Mouse (Mus musculus): Measurements from ENCODE around the gene Col3a1.

The Col3a1 gene

GRCm38 (mm10) chr1:45311388-45311787 is at the start of gene Col3a1:
Gene Col3a1, plus strand, starts transcription at chr1:45311538.
- DNase-seq (ENCODE audit: low read depth) = no peak

DNA sequence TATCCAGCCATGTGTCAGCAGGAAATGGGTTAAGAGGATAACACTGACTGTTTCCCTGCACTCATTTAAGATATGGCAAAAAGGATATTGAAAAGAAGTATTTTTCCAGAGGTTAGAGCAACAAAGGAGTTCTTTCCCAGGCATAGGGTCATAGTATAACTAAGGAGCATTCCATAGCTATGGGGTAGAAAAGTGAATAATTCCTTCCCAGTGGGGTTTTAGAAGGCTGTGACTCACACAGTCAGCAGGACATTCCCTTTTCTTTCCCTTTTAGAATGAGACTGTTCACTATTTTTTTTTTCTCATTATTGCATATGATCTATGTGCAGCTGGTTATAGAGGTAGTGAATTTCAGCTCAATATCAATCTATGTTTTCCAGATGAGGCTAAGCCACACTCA is 41.9 kb upstream of the Col3a1 start:
- no peak for DNase-seq (ENCODE audit: low read depth)

DNA sequence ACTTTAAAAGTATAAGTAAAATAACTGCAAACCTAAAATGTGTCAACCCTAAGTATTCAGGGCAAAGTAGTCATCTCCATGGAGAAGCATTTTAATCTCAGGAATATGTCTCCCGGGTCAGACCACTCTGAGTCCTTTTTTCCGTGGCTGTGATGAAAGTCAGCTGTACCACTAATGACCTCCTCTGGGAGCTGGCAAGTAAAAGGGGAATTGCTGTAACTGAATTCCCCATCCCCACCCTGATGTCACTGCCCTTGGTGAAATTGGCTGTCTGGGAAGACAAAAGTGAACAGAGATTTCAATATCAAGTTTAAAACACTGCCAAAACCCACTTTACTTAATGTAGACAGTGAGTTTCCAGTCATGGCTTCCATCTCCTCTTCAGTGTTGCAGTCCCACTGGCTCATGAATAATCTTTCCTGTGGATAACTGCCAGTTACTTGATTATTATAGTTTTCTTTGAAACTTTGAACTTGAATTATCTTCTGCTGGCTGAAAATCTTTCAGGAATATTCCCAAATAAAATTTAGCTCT is 35.3 kb upstream of the Col3a1 start:
- DNase-seq (ENCODE audit: low read depth) = no peak

- DNase-seq (ENCODE audit: low read depth) = no peak
These were observed 23.4 kb upstream of the Col3a1 start for GRCm38 (mm10) chr1:45287954-45288353.

- no peak for DNase-seq (ENCODE audit: low read depth)
These were observed 21.3 kb upstream of the Col3a1 start for GRCm38 (mm10) chr1:45290037-45290436.

DNA sequence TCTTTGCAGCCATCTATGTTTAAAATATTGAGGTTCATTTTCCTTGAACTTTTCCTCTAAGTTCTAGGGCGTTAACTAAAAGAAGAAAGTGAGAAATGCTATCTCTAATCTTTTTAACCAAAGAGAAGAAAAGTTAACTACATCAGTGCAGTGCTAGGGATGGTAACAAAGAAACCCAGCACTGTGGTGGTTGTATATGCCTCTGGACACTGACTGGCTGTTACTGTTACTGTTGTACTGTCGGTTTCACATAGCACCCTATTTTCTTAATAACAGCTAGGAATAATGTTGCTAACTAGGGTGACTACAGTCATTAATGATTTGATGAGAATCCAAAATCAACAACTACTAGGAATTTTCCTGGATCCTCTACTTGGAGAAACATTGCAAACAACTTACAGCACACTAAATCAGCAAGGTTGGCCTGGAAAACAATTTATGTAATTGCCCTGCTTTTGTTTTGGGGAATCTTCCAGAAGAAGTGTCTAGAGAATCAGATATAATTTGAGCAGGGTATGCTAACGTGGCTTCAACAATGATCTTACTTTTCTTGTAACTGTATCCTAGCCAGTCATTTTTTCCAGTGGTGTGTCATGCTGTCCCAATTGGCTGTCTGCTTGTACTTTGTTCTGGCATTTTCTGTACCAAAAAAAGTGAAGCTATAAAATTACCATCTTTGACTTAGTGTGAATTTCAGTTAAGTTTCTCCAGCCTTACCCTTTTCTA is 11.8 kb upstream of the Col3a1 start:
- DNase-seq (ENCODE audit: low read depth) = no peak

GRCm38 (mm10) chr1:45304273-45304672 is 7.1 kb upstream of the Col3a1 start:
- no peak for DNase-seq (ENCODE audit: low read depth)

DNA sequence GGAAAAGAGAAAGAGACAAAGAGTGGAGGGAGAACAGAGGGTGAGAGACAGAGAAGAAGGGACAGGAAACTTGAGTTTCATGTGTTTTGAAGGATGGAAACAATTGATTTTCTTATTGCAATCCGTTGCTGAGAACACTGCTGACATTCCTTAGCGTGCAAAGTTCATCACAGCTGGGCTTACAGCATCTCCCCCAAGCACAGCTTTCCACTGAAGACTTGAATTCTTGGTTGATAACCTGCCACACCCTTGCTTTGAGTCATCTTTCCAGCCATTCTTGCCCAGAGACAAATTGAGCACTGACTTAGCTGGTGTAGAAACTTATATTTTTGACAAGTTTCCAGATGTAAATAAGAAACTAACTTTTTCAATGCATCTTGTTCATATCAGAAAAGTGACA is 2.3 kb upstream of the Col3a1 start:
- no peak for DNase-seq (ENCODE audit: low read depth)

GRCm38 (mm10) chr1:45311962-45312361 is 624 bp downstream of the Col3a1 start:
- DNase-seq (ENCODE audit: low read depth) = no peak

GRCm38 (mm10) chr1:45312870-45313269 is 1.5 kb downstream of the Col3a1 start:
- DNase-seq (ENCODE audit: low read depth) = no peak

DNA sequence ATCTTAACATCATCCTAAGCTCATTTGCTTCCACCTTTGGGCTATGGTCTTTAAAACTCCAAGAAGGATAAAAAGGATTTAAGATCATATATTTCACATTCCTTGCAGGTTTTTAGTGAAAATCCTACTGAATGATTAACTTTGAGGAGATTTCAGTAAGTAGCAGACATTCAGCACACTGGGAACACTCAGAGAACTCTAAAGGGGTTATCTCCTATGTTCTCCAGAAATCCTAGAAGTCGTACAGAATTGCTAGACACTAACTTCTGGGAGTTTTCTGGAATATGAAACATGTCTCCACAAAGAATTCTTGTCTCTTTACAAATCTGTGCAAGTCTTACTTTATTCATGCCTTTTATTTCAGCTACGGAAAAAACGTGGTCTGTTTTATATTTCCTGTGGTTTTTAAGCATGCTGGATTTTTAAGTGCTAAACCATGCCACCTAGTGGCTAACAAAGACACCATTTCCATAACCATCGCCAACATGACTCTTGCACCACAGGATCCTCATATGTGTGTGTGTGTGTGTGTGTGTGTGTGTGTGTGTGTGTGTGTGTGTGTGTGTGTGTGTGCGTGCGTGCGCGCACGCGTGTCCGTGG is 2.5 kb downstream of the Col3a1 start:
- peak; percentile 2 for DNase-seq (ENCODE audit: low read depth)

DNA sequence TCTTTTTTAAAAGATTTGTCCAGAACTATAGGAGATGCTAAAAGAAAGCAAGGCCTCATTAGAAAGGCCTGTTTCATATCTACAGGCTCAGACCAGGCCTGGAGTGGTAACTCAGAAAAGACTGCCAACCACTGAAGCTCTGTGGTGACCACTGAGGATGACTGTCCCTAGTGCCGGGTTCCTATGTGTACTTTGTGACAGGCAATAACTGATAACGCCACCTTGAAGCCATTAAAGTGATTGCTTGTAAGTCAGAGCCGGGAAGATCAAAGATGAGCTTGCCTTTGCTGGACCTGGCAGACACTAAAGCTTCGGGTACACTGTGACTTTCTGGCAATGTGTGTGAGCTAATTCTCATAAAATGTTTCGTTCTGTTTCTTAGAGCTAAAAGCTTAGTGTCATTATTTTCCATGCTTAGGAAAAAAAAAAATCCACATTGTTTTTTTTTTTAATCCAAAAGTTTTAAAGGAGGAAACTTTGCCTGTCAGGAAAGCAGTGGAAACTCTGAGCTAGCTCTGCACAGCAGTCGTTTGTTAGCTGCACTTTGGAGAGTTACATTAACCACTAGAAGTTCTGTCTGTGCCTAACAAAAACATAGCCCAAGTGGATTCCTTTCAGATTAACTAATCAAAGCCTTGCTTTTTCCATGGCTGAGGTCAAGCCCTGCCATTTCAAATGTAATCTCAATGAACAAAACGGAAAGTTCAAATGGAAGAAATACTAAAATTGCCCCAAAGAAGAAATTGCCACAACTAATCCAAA is 4.6 kb downstream of the Col3a1 start:
- no peak for DNase-seq (ENCODE audit: low read depth)

- DNase-seq (ENCODE audit: low read depth) = no peak
These were observed 6.9 kb downstream of the Col3a1 start for GRCm38 (mm10) chr1:45318241-45318640.

DNA sequence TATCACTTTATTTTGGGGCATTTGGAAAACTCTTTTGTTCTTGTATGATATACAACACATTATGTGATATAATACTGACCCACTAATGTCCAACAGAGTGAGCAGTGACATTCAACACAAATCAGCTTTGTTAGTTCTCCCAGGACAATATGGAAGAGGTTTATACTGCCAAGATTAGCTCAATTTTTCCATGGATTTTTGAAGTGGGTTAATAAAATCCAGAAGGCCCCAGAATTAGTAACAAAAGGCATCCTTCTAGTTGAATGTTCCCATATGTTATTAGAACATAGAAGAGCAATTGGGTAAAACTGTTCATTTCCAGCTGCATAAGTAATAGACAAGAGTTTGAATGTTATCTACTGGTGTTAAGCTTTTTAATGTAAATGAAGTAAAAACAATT is 9.5 kb downstream of the Col3a1 start:
- no peak for DNase-seq (ENCODE audit: low read depth)

GRCm38 (mm10) chr1:45329149-45329548 is 17.8 kb downstream of the Col3a1 start:
- DNase-seq (ENCODE audit: low read depth) = no peak

DNA sequence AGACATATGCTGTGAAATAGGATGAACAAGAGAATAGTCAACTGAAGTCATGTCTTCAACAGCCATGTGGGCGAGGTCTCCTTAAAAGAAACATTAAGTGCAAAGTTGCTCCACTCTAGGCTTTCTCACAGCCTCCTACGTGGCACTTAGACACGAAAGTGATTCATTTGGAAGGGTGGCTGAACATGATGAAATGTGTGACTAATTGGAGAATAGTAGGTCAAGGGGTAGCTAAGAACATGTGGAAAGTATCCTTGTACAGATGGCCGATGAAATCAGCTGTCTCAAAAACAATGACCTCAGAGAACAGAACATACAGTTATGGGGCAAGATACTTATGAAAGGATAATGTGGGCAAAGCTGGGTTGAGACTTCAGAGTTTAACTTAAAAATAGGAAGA is 44.6 kb downstream of the Col3a1 start:
- DNase-seq (ENCODE audit: low read depth) = no peak

DNA sequence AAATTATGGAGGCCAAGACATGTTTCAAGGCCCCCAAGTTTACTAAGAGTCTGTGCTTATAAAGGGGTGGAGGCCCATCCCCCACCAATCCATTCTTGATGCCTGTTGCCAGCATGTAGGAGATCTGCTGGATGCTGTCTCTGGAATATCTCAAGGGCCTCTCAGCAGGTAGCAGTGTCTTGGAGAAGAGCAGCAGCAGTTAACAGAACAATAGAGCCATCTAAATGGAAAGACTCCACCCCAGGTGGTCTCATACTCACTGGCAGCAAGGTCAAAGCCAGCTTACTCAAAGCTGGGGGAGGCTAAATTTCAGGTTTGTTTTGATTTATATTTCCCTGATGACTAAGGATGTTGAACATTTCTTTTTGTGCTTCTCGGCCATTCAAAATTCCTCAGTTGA is 46.7 kb downstream of the Col3a1 start:
- no peak for DNase-seq (ENCODE audit: low read depth)

DNA sequence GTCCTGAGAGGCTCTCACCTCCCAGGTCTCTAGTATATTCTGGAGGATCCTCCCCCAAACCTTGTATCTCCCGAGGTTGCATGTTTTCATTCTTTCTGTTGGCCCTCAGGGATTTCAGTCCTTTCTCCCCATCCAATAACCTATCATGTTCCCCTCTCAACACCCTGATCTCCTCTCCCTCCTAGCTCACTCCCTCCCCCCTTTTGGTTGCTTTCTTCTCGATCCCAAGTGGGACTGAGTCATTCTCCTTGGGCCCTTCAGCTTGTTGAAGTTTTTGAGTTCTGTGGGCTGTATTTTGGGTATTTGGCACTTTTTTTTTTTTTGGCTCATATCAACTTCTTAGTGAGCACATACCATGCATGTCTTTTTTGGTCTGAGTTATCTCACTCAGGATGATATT is 47.8 kb downstream of the Col3a1 start:
- no peak for DNase-seq (ENCODE audit: low read depth)

GRCm38 (mm10) chr1:45359673-45360072 is 48.3 kb downstream of the Col3a1 start:
- DNase-seq (ENCODE audit: low read depth) = no peak

DNA sequence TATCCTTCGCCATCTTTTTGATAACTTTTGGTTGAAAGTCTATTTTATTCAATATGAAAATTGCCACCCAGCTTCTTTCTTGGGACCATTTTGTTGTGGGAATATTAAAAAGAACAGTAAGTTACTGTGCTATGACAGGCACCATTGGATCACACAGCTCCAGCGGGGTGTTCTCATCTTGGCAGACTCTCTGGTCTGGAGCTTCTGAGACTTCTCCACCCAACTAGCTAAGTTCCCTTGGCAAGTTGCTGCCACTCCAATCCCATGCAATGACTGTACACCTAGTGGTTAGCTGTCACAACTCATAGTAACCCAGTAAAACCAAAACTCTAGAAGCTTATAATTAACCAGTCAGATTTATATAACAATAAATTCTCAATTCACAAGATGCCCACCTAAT is 51.9 kb downstream of the Col3a1 start:
- DNase-seq (ENCODE audit: low read depth) = no peak

GRCm38 (mm10) chr1:45365427-45365826 is 54.1 kb downstream of the Col3a1 start:
- no peak for DNase-seq (ENCODE audit: low read depth)

- DNase-seq (ENCODE audit: low read depth) = no peak
These were observed 68.8 kb downstream of the Col3a1 start for GRCm38 (mm10) chr1:45379992-45380690.
